Mouse (Mus musculus): ENCODE measurements around the gene Bcor.

Bcor gene

DNA sequence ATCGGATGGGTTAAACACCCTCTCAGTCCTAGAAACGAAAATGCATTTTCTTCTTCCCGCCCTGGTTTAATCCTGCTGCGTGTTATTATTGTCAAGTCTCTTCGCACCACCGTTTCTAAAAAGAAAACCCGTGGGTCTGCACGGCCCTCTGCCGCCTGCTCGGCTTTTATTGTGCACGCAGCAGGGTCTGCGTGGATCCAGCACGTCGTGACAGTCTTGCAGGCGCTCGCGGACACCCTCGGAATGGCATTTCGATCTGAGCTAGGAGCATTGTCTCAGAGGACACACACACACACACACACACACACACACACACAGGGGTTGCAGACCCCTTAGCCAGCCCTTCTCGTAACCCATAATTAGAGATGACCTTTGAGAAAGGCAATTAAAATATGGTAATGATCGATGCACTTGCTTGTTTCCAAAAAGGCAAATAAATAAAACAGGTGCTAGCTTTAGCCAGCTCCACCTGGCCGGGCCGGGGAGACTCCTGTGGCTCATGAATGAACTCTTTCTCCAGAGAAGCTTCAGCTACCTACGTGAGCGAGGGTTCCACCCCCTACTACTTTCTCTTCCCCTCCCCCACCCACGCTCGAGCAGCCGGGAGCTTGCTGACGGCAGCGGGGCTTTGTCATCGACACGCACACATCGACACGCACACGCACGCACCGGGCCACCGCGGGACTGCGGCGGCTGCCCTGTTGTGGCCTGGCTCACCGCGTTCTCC, 8.7 kb downstream of the Bcor start:
- DNase-seq (ENCODE audit: low spot score in 2 of 2) = no peak

DNA sequence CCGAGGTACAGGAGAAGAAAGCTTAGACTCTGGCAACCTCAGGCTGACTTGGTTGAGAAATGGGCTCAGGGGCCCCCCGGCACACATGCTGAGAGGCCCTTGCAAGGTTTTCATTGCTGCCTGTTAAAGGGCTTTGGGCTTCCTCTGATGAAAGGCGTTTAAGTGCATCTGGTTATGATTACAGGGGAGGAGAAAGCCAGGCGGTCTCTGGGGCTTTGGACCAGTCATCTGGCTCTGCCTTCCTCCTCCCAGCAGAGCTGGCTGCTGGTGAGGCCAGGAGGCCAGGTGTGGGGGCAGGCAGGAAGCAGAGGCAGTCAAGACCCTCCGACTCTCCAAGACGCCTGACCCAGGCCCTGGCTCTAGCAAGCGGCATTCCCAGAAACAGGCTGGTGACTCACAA, 9.7 kb downstream of the Bcor start:
- no peak for DNase-seq (ENCODE audit: low spot score in 2 of 2)

DNA sequence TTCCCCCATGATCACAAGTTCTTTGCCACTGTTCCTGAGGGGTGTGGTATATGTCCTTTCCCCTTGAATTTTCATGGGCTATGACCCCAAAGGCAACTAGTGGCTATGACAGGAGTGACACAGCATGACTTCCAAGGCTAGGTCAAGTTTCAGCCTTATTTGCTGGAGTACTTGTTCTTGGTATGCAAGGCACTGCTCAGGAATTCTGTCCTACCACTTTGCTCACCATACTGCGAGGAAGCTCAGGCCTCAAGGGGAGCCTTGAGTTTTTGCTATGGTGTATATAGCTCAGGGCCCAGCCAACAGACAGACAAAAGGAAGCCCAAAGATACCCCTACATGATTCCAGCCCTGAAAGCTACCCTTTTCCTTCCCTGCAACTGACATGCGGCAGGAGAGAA, 13.9 kb downstream of the Bcor start:
- no peak for DNase-seq (ENCODE audit: low spot score in 2 of 2)

DNA sequence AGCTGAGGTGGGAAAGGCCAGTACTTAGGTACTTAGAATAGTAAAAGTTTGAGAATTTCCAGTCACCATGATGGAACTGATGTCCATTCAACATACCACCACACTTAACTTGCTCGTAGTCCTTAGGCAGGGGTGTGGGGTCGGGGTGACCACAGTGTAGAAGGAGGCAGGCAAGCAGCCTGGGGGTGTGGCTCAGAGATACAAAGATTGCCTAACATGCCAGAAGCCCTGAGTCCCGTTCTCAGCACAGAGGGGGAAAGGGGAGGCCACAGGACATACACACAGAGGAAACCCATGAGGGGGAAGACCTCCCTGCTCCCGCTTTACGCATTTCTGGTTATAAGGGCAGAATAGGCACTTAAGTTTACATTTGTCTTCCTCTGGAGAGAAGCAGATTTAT, 17.3 kb downstream of the Bcor start:
- no peak for DNase-seq (ENCODE audit: low spot score in 2 of 2)

DNA sequence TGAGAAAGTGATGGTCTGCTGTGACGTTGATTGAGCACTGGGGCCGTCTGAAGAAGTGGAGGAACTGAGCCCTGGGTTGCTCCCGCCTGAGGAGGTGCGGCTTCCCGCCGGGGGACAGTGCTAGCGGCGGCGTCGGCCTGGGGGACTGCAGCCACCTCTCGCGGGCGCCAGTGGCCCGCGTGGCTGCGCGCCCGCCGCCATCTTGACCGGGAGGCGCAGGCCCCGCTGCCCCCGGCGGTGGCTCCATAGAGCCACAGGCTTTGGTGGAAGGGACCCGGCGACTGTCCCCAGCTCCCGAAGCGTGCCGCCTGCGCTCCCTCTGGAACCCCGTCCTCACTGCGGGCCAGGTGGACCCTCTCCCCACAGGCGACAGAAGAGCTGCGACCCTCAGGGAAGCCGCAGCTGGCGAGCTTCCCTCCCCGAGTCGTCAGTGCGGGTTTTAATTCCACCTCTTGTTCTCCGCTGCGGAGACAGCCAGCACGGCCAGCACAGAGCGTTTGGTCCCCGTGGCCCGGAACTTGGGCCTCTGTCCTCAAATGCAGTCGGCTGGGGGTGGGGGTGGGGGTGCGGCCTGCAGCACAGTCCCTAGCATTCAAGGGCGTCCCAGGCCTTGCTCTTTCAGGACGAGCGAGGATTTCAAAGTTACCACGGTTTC, 19.9 kb downstream of the Bcor start:
- DNase-seq (ENCODE audit: low spot score in 2 of 2) = no peak

DNA sequence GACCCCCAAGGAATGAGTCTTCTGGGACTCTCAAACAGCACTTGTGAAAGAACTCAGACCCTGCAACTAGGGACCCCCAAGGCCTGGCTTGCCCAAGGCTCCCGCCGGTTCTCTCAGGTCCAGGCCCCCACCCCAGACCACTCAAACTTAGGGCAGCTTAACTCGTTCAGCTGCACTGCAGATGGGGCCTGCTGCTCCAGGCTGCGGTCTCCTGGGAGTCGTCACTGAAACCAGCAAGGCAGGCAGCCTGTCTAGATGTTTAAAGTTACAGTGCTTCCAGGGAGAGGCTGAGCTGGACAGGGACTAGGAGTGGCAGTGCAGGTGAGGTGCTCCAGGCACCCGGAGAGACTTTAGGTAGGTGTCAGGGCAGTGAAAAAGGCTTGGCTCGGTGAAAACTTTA, 21.9 kb downstream of the Bcor start:
- DNase-seq (ENCODE audit: low spot score in 2 of 2) = no peak

DNA sequence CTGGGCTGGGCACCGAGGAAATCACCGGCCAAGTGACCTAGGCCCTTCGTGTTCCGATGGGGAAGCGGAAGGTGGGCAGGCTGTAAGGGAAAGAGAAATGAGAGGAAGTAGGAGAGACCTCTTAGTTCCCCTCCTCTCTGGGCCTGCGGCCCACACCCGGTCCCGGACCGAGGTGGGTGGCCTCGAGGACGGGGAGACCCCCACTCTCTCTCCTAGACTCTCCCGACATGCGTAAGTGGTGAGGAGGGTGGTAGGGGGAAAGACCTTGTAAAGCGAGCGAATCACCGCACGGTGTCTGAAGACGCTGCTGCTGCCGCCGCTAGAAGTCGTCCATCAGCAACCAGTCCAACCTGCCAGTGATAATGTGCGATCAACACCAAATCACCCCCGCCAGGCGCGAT, 23.0 kb downstream of the Bcor start:
- DNase-seq (ENCODE audit: low spot score in 2 of 2) = no peak

DNA sequence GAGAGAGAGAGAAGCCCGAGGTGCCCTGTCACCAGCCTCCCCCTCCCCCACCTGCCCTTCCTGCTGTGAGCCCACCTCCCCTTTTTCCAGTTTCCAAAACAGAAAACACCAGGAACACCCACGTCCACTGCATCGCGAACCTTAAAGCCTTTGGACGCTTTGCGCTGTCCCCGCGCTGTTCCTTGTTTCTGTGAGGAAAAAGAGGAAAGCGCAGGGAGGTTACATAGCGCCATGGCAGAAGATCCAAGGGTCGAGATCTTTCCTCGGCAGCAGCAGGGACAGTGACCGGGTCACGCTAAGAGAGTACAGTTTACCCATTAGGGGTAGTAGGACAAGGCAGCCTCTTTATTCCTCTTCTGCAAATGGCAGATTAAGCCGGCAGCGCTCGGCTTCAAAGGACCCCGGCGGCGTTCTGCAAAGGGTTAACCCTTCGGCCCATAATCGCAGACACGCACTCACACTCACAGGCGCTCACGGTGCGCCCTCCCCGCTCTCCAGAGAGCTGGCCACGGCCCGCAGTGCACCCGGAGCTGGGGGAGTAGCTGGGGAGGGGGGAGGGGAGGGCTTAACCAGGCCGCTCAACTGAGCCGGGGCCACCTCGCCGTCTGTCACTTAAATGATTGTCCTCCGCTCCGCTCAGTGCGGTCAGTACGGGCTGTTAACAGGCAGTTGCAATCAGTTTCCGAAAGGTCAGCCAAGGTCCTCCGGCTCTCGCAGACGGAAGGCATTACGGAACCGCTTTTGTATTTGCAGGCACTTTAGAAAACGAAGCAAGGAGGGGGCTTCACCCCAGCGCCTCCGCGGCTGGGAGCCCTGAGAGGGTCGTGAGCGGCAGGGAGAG, 23.7 kb downstream of the Bcor start:
- DNase-seq (ENCODE audit: low spot score in 2 of 2) = peak in 1 of 2 experiments; percentile 47

GRCm38 (mm10) chrX:12135121-12136111, 24.7 kb downstream of the Bcor start:
- peak in 1 of 2 experiments; percentile 64 for DNase-seq (ENCODE audit: low spot score in 2 of 2)

- peak in 1 of 2 experiments; percentile 63 for DNase-seq (ENCODE audit: low spot score in 2 of 2)
Observed at GRCm38 (mm10) chrX:12134541-12134940, 25.6 kb downstream of the Bcor start.

- DNase-seq (ENCODE audit: low spot score in 2 of 2) = no peak
Observed at GRCm38 (mm10) chrX:12133836-12134431, 26.2 kb downstream of the Bcor start.

DNA sequence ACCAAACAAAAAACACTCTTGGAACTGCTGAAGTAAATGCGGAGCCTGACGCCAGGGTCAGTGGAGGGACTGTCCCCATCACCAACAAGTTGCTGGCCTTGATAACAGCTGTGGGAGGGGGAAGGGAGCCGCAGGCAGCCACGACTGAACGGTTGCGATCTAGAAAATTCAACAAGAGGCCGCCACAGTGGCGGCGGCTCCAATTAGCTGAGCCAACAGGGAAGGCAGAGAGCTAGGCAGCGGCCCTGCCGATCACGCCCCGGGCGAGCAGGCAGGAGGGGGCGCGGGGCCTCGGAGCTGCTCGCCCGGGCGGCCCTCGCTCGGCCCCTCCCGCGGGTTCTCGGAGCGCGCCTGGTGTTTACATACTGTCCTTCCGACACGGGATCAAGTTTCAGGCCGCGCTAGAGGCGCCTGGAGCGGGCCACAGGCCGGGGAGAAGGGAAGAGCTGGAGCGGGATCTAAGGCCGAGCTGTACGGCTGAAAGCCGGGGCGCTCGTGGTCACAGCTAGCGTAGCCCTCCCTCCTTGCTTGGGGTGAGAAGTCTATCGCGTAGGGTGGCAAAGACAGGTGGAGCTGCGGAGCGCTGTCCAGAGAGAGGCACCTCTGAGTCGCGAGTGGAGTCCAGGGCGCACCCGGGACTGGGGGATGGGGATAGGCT, 26.8 kb downstream of the Bcor start:
- peak in 1 of 2 experiments; percentile 55 for DNase-seq (ENCODE audit: low spot score in 2 of 2)

DNA sequence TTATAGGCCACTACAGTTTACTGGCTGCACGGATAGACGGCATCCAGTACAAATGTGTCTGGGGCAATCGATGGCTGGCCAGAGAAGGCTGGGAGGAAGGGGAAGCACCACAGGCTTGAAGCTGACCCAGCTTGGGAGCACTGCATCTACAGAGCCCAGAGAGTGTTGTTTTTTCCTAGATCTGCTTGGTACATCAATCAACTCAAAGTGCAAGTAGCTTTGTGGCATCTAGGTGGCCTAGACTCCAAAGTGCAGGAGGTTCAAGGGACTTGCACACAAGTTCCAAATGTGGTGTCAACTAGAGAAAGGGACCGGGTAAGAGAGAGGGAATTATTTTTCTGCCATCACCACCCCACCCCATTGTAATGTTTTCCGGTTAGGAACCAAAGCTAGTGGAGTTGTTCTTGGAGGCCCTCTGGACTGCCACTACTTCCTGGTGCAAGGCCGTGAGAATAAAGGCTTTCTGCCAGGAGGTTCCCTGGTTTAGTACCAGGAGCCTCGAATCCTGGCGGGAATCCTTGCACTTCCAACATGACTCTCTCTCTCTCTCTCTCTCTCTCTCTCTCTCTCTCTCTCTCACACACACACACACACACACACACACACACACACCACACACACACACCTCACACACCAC, 27.5 kb downstream of the Bcor start:
- no peak for DNase-seq (ENCODE audit: low spot score in 2 of 2)

DNA sequence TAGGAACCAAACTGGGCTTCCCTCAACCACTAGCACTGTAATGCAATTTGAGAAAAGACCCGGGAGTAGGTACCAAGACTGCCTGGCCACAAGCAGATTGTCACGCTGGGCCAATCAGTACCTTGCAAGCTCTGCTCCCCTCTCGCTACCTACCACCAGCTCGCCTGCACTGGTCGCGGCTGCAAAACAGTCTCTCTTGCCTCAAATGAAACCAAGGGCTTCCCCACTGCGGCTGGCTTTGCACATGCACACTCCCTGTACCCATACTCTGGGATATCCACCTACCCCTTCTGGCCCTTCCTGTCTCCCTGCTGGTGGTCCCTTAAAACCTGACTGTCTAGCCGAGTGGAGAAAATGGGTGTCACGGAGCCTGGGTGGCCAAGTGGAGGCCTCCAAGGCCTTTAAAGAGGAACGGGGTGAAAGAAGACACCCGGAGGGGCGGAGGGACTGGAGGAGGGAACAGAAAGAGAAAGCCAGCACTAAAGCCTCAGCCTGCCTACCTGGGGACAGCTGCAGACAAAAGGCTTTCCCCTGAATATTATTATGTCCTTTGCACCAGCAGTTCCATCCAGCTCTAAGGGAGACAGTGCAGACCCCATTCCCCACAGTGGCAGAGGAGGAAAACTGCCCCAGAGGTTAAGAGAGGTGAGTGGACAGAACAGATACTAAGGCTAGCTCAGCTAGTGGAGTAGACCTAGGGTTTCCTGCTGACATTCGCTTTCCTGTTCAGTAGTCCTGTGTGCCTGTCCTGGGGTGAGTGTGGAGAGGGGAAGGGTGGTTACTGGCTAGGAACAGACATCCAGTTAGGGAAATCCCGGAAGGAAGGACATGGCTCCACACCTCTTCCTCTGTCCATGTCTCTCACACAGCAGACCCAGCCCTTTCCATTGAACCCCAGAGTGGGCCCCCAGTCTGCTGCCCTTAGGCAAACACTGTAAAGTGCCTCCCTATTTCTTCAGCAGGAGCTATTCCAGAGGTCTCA, 30.0 kb downstream of the Bcor start:
- no peak for DNase-seq (ENCODE audit: low spot score in 2 of 2)

DNA sequence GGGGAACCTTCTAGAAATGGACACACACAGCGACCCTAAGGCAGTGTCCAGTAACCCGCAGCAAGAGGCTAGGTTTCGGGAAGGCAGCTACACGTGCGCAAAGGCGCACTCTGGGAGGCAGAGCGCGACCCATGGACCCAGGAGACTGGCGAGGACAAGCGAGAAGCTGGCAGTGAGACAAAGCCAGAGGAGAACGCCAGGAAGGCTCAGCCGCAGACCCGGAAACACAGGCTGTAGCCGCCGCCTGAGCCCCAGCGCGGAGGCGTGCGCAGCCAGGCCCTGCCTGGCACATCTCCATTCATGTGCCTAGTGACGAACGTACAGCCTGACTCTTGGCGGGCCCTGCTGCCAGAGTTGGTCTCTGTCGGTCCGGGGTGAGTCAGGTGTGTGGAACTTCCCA, 30.9 kb downstream of the Bcor start:
- peak in 1 of 2 experiments; percentile 58 for DNase-seq (ENCODE audit: low spot score in 2 of 2)

DNA sequence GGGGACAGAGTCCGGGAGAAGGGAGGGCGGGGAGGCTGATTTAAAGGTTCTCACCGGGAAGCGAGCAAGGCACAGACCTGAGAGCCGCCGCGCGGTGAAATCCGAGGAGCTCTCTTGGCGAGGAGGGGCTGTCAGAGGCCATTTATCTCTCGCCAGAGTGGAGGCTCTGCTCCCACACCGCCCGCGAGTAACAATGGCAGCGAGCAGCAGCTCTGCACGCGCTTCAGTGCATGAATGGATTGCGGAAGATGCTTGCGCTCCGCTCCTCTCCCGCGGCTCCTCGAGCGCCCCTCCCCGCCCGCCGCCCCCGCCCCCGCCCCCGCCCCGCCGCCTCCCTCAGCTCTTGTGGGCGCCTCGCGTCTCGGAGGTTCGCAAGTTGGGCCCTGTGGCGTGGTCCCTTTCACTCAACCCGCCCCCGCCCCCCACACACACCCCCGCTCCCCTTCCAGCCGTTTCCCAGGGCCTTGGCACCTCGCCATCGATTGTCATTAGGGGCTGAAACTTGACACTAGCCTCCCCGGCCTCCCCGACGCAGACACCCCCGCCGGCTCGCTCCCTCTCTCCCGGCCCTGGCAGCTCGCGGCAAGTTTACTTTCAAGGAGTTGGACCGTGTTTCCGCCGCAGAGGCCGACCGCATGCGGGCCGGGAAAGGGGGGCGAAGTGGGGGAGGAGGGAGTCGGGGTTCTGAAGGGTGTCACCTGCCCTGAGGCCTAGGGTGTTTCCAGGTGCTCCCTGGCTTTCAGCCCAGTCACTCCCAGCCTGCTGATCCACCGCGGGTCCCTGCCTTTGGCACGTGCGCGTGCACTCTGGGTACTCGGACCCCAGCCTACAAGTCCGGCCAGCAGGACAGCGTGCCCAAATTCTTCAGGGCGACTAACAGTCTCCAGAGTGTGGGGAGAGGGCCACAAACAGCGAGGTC, 31.7 kb downstream of the Bcor start:
- DNase-seq (ENCODE audit: low spot score in 2 of 2) = peak in 1 of 2 experiments; percentile 57

DNA sequence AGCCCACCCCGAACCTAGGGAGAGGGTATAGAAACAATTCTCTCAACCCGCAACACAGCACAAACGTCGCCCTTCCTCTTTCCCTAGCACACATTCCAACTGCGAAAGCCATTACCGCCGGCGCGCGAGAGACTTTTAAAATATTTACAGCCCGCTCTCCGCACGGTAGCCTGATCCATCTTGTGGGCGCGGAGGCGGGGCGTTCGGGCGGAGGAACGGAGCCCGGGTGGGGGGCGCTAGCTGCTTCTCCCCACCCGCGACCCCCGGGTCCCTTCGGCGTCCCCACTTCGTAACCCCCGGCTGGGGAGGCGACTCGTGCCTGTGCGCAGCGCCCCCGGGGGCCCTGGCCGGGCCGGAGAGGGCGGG, 32.4 kb downstream of the Bcor start:
- DNase-seq (ENCODE audit: low spot score in 2 of 2) = no peak
